Mouse (Mus musculus) intestine, postnatal 0 days (tissue): Measurements from ENCODE around the gene Slc2a9. TPM values are rescaled to one million over a fixed set of nuclear protein-coding genes. Genes with fewer than 3 reads are reported as not detected.

ENCODE experiments used
- ATAC-seq: fragments of 200-750 bp; cut with Nextera tagmentation; 2 replicates; pipeline ENCODE4 v1.8.0; 2017; ENCODE audit warnings: mild to moderate bottlenecking, moderate TSS enrichment, moderate library complexity
- H3K27ac ChIP-seq: fragments of 300-500 bp; sonication (generic); 2 replicates; pipeline ENCODE4 v1.5.1; 2014; ENCODE audit warnings: mild to moderate bottlenecking, low read depth, low read length, moderate library complexity
- H3K27me3 ChIP-seq: fragments of 300-500 bp; sonication (generic); replicated peaks from 2 replicates; pipeline ENCODE4 v1.6.1; 2014; ENCODE audit warnings: low read length, mixed read lengths; ENCODE audit not compliant: control insufficient read depth, insufficient read depth
- H3K36me3 ChIP-seq: fragments of 300-500 bp; sonication (generic); 2 replicates; pipeline ENCODE4 v1.6.1; 2014; ENCODE audit warnings: mild to moderate bottlenecking, moderate library complexity; ENCODE audit not compliant: control insufficient read depth, insufficient read depth
- H3K4me1 ChIP-seq: fragments of 300-500 bp; sonication (generic); replicated peaks from 2 replicates; pipeline ENCODE4 v1.6.1; 2014; ENCODE audit warnings: antibody characterized with exemption, low read length, mixed read lengths; ENCODE audit not compliant: control insufficient read depth, insufficient read depth
- H3K4me2 ChIP-seq: fragments of 300-500 bp; sonication (generic); replicated peaks from 2 replicates; pipeline ENCODE4 v1.6.1; 2014; ENCODE audit warnings: low read depth, mild to moderate bottlenecking, moderate library complexity
- H3K4me3 ChIP-seq: fragments of 300-500 bp; sonication (generic); 2 replicates; pipeline ENCODE4 v1.5.1; 2014; ENCODE audit warnings: low read depth, low read length
- H3K9ac ChIP-seq: fragments of 300-500 bp; sonication (generic); 2 replicates; pipeline ENCODE4 v1.6.1; 2014; ENCODE audit warnings: mild to moderate bottlenecking, low read depth, low read length
- H3K9me3 ChIP-seq: fragments of 300-500 bp; sonication (generic); 2 replicates; pipeline ENCODE4 v1.6.1; 2016; ENCODE audit warnings: mixed run types; ENCODE audit not compliant: control insufficient read depth
- CTCF ChIP-seq: sonication (generic); IDR thresholded peaks from 2 replicates; pipeline ENCODE4 v1.5.1; 2016; ENCODE audit warnings: low read depth, mild to moderate bottlenecking, control low read depth, antibody characterized with exemption, moderate library complexity
- WGBS: fragments of 180-500 bp; shearing (Covaris S2); extraction: QIAGEN DNeasy Blood & Tissue Kit; methylation state at CpG from one replicate; pipeline ENCODE4 v1.1.7; 2014; 5-methylcytosine and 5-hydroxymethylcytosine counted together
- polyA plus RNA-seq: library from polyadenylated mRNA; unstranded; fragments of >200 nt; fragmentation: Nextera tagmentation; extraction: Ambion mirVana; gene quantifications from 2 replicates; pipeline ENCODE4 v1.2.1, GENCODE M21; 2015

Gene Slc2a9
- polyA plus RNA-seq, 1 experiment from 2014 or later = 2.4 TPM

DNA sequence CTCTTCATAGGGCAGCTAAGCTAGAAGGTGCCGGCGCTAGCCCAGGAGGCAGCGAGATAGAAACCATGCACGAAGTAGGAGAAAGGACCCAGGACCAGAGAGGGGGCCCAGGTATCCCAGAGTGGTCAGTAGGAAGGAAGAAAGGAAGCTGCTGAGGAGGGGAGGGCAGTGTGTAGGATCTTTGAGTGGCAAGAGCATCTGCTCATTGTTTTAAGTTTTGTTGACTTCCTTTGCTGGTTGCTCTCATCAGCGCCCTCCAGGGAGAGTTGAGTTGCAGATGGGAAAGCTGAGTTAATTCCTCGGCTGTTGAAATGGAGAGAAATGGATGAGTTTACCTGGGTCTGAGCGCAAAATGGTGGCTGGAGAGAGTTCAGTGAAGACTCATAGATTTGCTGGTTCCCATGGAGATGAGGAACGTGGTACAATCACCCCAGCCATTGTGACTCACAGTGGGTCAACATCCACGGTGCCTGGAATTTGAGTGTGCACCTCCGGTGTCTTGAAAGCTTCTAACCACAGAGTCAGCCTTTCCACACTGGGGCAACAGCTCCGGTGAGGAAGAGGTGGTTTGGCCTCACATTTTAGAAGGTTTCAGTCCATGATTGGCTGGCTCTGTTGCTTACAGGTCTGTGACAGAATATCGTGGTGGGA is 201.1 kb downstream of the Slc2a9 start:
- TF ChIP-seq CTCF = no peak
- no peaks in the 10 kb centered on the region for H3K27me3 ChIP-seq

More for the DNA sequence above, 201.1 kb downstream of the Slc2a9 start:
- 86% methylated on average over 12 of the region's 12 CpGs for WGBS
- Histone ChIP-seq H3K9me3 (no peaks in the 10 kb centered on the region), H3K27ac (no peak overlapping the region), H3K4me3 (no peak overlapping the region), H3K4me1 (no peaks in the 10 kb centered on the region), H3K4me2 (no peak overlapping the region), H3K9ac (no peak overlapping the region), H3K36me3 (no peaks in the 10 kb centered on the region)
- no peak for ATAC-seq

Other genes with a start within 250 kb of the Slc2a9 start
- gene Tmem128, start 243.0 kb downstream of the Slc2a9 start, polyA plus RNA-seq = 77.2 and 83.1 TPM in 2 replicates
- not detected in 2 replicates for gene Otop1, start 227.2 kb downstream of the Slc2a9 start, polyA plus RNA-seq
- gene Drd5, start 183.8 kb downstream of the Slc2a9 start, polyA plus RNA-seq = not detected in 2 replicates
- gene Wdr1, start 60.1 kb upstream of the Slc2a9 start, polyA plus RNA-seq = 173 and 176 TPM in 2 replicates
- gene Zfp518b, start 181.7 kb upstream of the Slc2a9 start, polyA plus RNA-seq = 2.5 and 2.6 TPM in 2 replicates